Mouse (Mus musculus): ENCODE measurements at regions not wholly inside any gene's neighbourhood (a gene's known extent, or its start where the extent isn't known, plus 50 kb on each side); places are given as distances from the start of the nearest gene placed in this dataset.

GRCm38 (mm10) chr12:44145321-44145720 is 64.8 kb downstream of the Dnajb9 start:
- no peak for DNase-seq (ENCODE audit: low read depth, low spot score)

- no peak for DNase-seq (ENCODE audit: low read depth, low spot score)
These were observed 71.1 kb downstream of the Dnajb9 start for GRCm38 (mm10) chr12:44139026-44139425.

GRCm38 (mm10) chr12:44128874-44129273 is 81.3 kb downstream of the Dnajb9 start:
- peak; percentile 3 for DNase-seq (ENCODE audit: low read depth, low spot score)

GRCm38 (mm10) chr12:44105085-44105484 is 105.0 kb downstream of the Dnajb9 start:
- peak; percentile 22 for DNase-seq (ENCODE audit: low read depth, low spot score)

- DNase-seq (ENCODE audit: low read depth, low spot score): no peak
These were observed 110.9 kb downstream of the Dnajb9 start for GRCm38 (mm10) chr12:44099188-44099587.

GRCm38 (mm10) chr12:44071766-44072165 is 138.4 kb downstream of the Dnajb9 start:
- no peak for DNase-seq (ENCODE audit: low read depth, low spot score)

GRCm38 (mm10) chr12:44056493-44057163 is 153.5 kb downstream of the Dnajb9 start:
- no peak for DNase-seq (ENCODE audit: low read depth, low spot score)

GRCm38 (mm10) chr12:44045806-44046205 is 164.3 kb downstream of the Dnajb9 start:
- DNase-seq (ENCODE audit: low read depth, low spot score): no peak

- no peak for DNase-seq (ENCODE audit: low read depth, low spot score)
These were observed 165.6 kb downstream of the Dnajb9 start for GRCm38 (mm10) chr12:44044388-44045105.

GRCm38 (mm10) chr12:44006795-44007194 is 203.3 kb downstream of the Dnajb9 start:
- DNase-seq (ENCODE audit: low read depth, low spot score): no peak

GRCm38 (mm10) chr12:43983548-43983947 is 226.6 kb downstream of the Dnajb9 start:
- no peak for DNase-seq (ENCODE audit: low read depth, low spot score)

- DNase-seq (ENCODE audit: low read depth, low spot score): no peak
These were observed 246.2 kb downstream of the Dnajb9 start for GRCm38 (mm10) chr12:43963973-43964372.

GRCm38 (mm10) chr12:43962551-43963120 is 247.5 kb downstream of the Dnajb9 start:
- no peak for DNase-seq (ENCODE audit: low read depth, low spot score)

- DNase-seq (ENCODE audit: low read depth, low spot score): no peak
These were observed 285.9 kb downstream of the Dnajb9 start for GRCm38 (mm10) chr12:43924228-43924627.

- peak; percentile 79 for DNase-seq (ENCODE audit: low read depth, low spot score)
These were observed 289.7 kb downstream of the Dnajb9 start for GRCm38 (mm10) chr12:43920396-43920795.

- DNase-seq (ENCODE audit: low read depth, low spot score): no peak
These were observed 291.0 kb downstream of the Dnajb9 start for GRCm38 (mm10) chr12:43919114-43919513.

- DNase-seq (ENCODE audit: low read depth, low spot score): no peak
These were observed 293.3 kb downstream of the Dnajb9 start for GRCm38 (mm10) chr12:43916779-43917178.

- no peak for DNase-seq (ENCODE audit: low read depth, low spot score)
These were observed 310.9 kb downstream of the Dnajb9 start for GRCm38 (mm10) chr12:43899273-43899672.

- DNase-seq (ENCODE audit: low read depth, low spot score): no peak
These were observed 324.5 kb downstream of the Dnajb9 start for GRCm38 (mm10) chr12:43885596-43885995.

GRCm38 (mm10) chr12:43860479-43860878 is 349.6 kb downstream of the Dnajb9 start:
- DNase-seq (ENCODE audit: low read depth, low spot score): no peak

GRCm38 (mm10) chr12:43856370-43856769 is 353.8 kb downstream of the Dnajb9 start:
- DNase-seq (ENCODE audit: low read depth, low spot score): no peak

- DNase-seq (ENCODE audit: low read depth, low spot score): no peak
These were observed 357.9 kb downstream of the Dnajb9 start for GRCm38 (mm10) chr12:43852246-43852645.
